Mouse (Mus musculus): ENCODE results near the gene Usp21.

Gene Usp21

GRCm38 (mm10) chr1:171250680-171251593 is 36.9 kb downstream of the Usp21 start, which contains the start of gene Ndufs2:
TSS of gene Ndufs2 (minus strand) at chr1:171251388.
- in situ Hi-C loops (cut with MboI; ENCODE audit: unreplicated experiment in 2 of 2): loop anchor here (5.0 to 25.0 kb wide), 4 partner anchors 134 to 614 kb away; partner anchors contain the start of gene Olfml2b (in 1 of the 2)

- in situ Hi-C loops (cut with MboI; ENCODE audit: unreplicated experiment in 2 of 2): loop anchor here (5.0 to 25.0 kb wide), 5 partner anchors 133 to 613 kb away; partner anchors contain the start of genes Olfml2b (in 2 of the 2) and Fcgr4 (in 1 of the 2)
Observed at GRCm38 (mm10) chr1:171249913-171250600, 37.7 kb downstream of the Usp21 start, which contains the start of gene Adamts4. TSS of gene Adamts4 (plus strand) at chr1:171250421.

GRCm38 (mm10) chr1:171248386-171249226 is 39.2 kb downstream of the Usp21 start:
- in situ Hi-C loops (cut with MboI; ENCODE audit: unreplicated experiment in 2 of 2): loop anchor here (25.0 kb wide), 2 partner anchors 236 to 611 kb away; partner anchors contain the start of genes Fcgr4 (in 1 of the 2) and Olfml2b (in 1 of the 2)

GRCm38 (mm10) chr1:171247916-171248315 is 39.9 kb downstream of the Usp21 start:
- in situ Hi-C loops (cut with MboI; ENCODE audit: unreplicated experiment in 2 of 2): loop anchor here (25.0 kb wide), 2 partner anchors 236 to 611 kb away; partner anchors contain the start of genes Fcgr4 (in 1 of the 2) and Olfml2b (in 1 of the 2)

GRCm38 (mm10) chr1:171247453-171247841 is 40.3 kb downstream of the Usp21 start:
- in situ Hi-C loops (cut with MboI; ENCODE audit: unreplicated experiment in 2 of 2): loop anchor here (25.0 kb wide), 2 partner anchors 235 to 610 kb away; partner anchors contain the start of genes Fcgr4 (in 1 of the 2) and Olfml2b (in 1 of the 2)

- in situ Hi-C loops (cut with MboI; ENCODE audit: unreplicated experiment in 2 of 2): loop anchor here (25.0 kb wide), 2 partner anchors 235 to 610 kb away; partner anchors contain the start of genes Fcgr4 (in 1 of the 2) and Olfml2b (in 1 of the 2)
Observed at GRCm38 (mm10) chr1:171246709-171247452, 40.9 kb downstream of the Usp21 start.

- in situ Hi-C loops (cut with MboI; ENCODE audit: unreplicated experiment in 2 of 2): loop anchor here (25.0 kb wide), 2 partner anchors 233 to 608 kb away; partner anchors contain the start of genes Fcgr4 (in 1 of the 2) and Olfml2b (in 1 of the 2)
Observed at GRCm38 (mm10) chr1:171245353-171245752, 42.4 kb downstream of the Usp21 start.

GRCm38 (mm10) chr1:171241952-171242351 is 45.8 kb downstream of the Usp21 start:
- in situ Hi-C loops (cut with MboI; ENCODE audit: unreplicated experiment in 2 of 2): loop anchor here (25.0 kb wide), 2 partner anchors 230 to 605 kb away; partner anchors contain the start of genes Fcgr4 (in 1 of the 2) and Olfml2b (in 1 of the 2)

GRCm38 (mm10) chr1:171240911-171241310 is 46.9 kb downstream of the Usp21 start:
- in situ Hi-C loops (cut with MboI; ENCODE audit: unreplicated experiment in 2 of 2): loop anchor here (25.0 kb wide), 2 partner anchors 229 to 604 kb away; partner anchors contain the start of genes Fcgr4 (in 1 of the 2) and Olfml2b (in 1 of the 2)

GRCm38 (mm10) chr1:171239992-171240744 is 47.6 kb downstream of the Usp21 start:
- in situ Hi-C loops (cut with MboI; ENCODE audit: unreplicated experiment in 2 of 2): loop anchor here (25.0 kb wide), 2 partner anchors 228 to 603 kb away; partner anchors contain the start of genes Fcgr4 (in 1 of the 2) and Olfml2b (in 1 of the 2)

GRCm38 (mm10) chr1:171238463-171238862 is 49.3 kb downstream of the Usp21 start:
- in situ Hi-C loops (cut with MboI; ENCODE audit: unreplicated experiment in 2 of 2): loop anchor here (25.0 kb wide), 2 partner anchors 226 to 601 kb away; partner anchors contain the start of genes Fcgr4 (in 1 of the 2) and Olfml2b (in 1 of the 2)

GRCm38 (mm10) chr1:171237438-171237837 is 50.4 kb downstream of the Usp21 start:
- in situ Hi-C loops (cut with MboI; ENCODE audit: unreplicated experiment in 2 of 2): loop anchor here (25.0 kb wide), 2 partner anchors 225 to 600 kb away; partner anchors contain the start of genes Fcgr4 (in 1 of the 2) and Olfml2b (in 1 of the 2)

GRCm38 (mm10) chr1:171235791-171236190 is 52.0 kb downstream of the Usp21 start:
- in situ Hi-C loops (cut with MboI; ENCODE audit: unreplicated experiment in 2 of 2): loop anchor here (25.0 kb wide), 2 partner anchors 223 to 598 kb away; partner anchors contain the start of genes Fcgr4 (in 1 of the 2) and Olfml2b (in 1 of the 2)

GRCm38 (mm10) chr1:171234538-171234937 is 53.3 kb downstream of the Usp21 start:
- in situ Hi-C loops (cut with MboI; ENCODE audit: unreplicated experiment in 2 of 2): loop anchor here (25.0 kb wide), 2 partner anchors 222 to 597 kb away; partner anchors contain the start of genes Fcgr4 (in 1 of the 2) and Olfml2b (in 1 of the 2)

GRCm38 (mm10) chr1:171234126-171234525 is 53.7 kb downstream of the Usp21 start, which contains the start of gene Fcer1g:
TSS of gene Fcer1g (minus strand) at chr1:171234365.
- in situ Hi-C loops (cut with MboI; ENCODE audit: unreplicated experiment in 2 of 2): loop anchor here (25.0 kb wide), 2 partner anchors 222 to 597 kb away; partner anchors contain the start of genes Fcgr4 (in 1 of the 2) and Olfml2b (in 1 of the 2)

- in situ Hi-C loops (cut with MboI; ENCODE audit: unreplicated experiment in 2 of 2): loop anchor here (25.0 kb wide), 2 partner anchors 221 to 596 kb away; partner anchors contain the start of genes Fcgr4 (in 1 of the 2) and Olfml2b (in 1 of the 2)
Observed at GRCm38 (mm10) chr1:171232800-171233730, 54.7 kb downstream of the Usp21 start.
